Mouse (Mus musculus): ENCODE measurements around the gene Ccdc82. TPM values are rescaled to one million over a fixed set of nuclear protein-coding genes. Genes with fewer than 3 reads are reported as not detected.

Gene Ccdc82
- polyA plus RNA-seq, 1 experiment from 2014 or later, result 9.3 TPM

- no peaks in the 10 kb centered on the region for H3K27me3 ChIP-seq
- no peak overlapping the region for H3K4me2 ChIP-seq
- H3K9ac ChIP-seq, result no peak overlapping the region
- 72% methylated on average over 5 of the region's 5 CpGs for WGBS
- ATAC-seq (replicated peaks; ENCODE audit: low FRiP score), result no peak
- 0 out of 2 replicates have a peak overlapping the region, but pooled peaks have one; percentile 11 for H3K27ac ChIP-seq
- no peak overlapping the region for H3K4me3 ChIP-seq (replicated peaks)
- H3K9me3 ChIP-seq (replicated peaks), result no peaks in the 10 kb centered on the region
- H3K36me3 ChIP-seq, result no peaks in the 10 kb centered on the region
- peaks cover 12% of the 10 kb centered on the region; the same call in 1 of the 2 replicates for H3K4me1 ChIP-seq
These were observed 68.6 kb downstream of the Ccdc82 start for GRCm38 (mm10) chr9:13315393-13315792.

- 91% methylated on average over 2 of the region's 2 CpGs for WGBS
- Histone ChIP-seq H3K4me2 (no peak overlapping the region), H3K27ac (no peak overlapping the region), H3K4me1 (peaks cover 22% of the 10 kb centered on the region), H3K9ac (no peak overlapping the region), H3K9me3 (replicated peaks) (no peaks in the 10 kb centered on the region), H3K27me3 (no peaks in the 10 kb centered on the region), H3K4me3 (replicated peaks) (no peak overlapping the region), H3K36me3 (no peaks in the 10 kb centered on the region)
- no peak for ATAC-seq (replicated peaks; ENCODE audit: low FRiP score)
These were observed 72.8 kb downstream of the Ccdc82 start for GRCm38 (mm10) chr9:13319566-13319965.

DNA sequence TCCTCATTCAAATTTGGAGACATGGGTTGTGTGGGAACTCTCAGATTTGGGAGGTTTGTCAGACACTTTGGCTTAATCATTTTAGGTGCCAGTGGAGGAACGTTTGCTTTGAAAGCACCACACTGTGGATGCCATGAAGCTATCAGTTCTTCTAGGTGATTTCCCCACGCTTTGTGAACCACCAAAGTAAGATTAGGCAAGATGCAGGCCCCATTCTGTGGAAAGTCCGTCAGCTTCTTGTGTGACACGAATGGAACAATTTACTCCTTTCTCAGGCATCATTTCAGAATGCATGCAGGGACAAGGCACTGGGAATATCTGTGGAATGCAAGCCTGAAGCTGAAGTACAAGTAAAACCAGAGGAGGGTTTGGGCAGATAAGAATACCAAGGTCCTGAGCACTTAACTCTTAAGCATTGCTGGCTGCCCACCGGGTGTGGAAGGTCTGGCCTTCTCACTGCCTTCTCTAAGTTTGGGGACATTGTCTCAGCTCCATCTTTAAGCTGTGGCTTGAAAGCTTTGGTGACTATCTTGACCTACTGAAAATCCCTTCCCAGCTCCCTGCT, 74.1 kb downstream of the Ccdc82 start:
- Histone ChIP-seq H3K27me3 (no peaks in the 10 kb centered on the region), H3K9me3 (replicated peaks) (no peaks in the 10 kb centered on the region), H3K27ac (no peak overlapping the region), H3K4me2 (no peak overlapping the region), H3K36me3 (no peaks in the 10 kb centered on the region), H3K4me1 (peaks cover 12% of the 10 kb centered on the region), H3K9ac (no peak overlapping the region), H3K4me3 (replicated peaks) (no peak overlapping the region)
- WGBS, result 82% methylated on average over 5 of the region's 5 CpGs
- no peak for ATAC-seq (replicated peaks; ENCODE audit: low FRiP score)

DNA sequence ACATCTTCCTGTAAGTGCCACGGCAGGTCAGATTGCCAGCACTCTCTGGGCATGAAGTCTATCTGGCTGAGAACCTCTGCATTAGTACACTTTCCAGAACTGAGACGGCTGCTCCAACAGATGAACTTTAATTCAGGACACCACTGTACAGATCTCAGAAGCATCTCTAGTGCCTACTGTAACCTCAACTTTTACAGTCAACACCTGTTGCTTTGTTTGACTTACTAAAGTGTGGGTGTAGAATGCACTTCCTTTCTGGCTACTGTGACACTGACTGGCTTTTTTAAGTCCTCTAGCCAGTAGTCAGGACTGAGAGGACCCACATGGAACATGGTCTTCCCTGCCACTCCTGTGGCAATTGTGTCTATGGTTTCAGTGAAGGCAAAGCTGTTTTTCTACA, 76.3 kb downstream of the Ccdc82 start:
- H3K36me3 ChIP-seq, result no peaks in the 10 kb centered on the region
- H3K4me2 ChIP-seq, result no peak overlapping the region
- H3K9ac ChIP-seq, result no peak overlapping the region
- peak overlapping the region; percentile 75 for H3K27ac ChIP-seq
- H3K9me3 ChIP-seq (replicated peaks), result no peaks in the 10 kb centered on the region
- WGBS, result 56% methylated on average over 2 of the region's 2 CpGs
- no peaks in the 10 kb centered on the region for H3K27me3 ChIP-seq
- H3K4me3 ChIP-seq (replicated peaks), result no peak overlapping the region
- H3K4me1 ChIP-seq, result peaks cover 12% of the 10 kb centered on the region
- ATAC-seq (replicated peaks; ENCODE audit: low FRiP score), result no peak

- Histone ChIP-seq H3K27me3 (no peaks in the 10 kb centered on the region), H3K4me1 (peaks cover 12% of the 10 kb centered on the region), H3K4me3 (replicated peaks) (no peak overlapping the region), H3K9ac (no peak overlapping the region), H3K36me3 (no peaks in the 10 kb centered on the region), H3K27ac (peak overlapping the region; percentile 75), H3K4me2 (no peak overlapping the region), H3K9me3 (replicated peaks) (no peaks in the 10 kb centered on the region)
- WGBS, result 14% methylated on average over 1 of the region's 1 CpGs
- peak; percentile 73; the same call in 1 of the 2 replicates for ATAC-seq (replicated peaks; ENCODE audit: low FRiP score)
These were observed 76.9 kb downstream of the Ccdc82 start for GRCm38 (mm10) chr9:13323612-13324011.

Other genes starting within 250 kb of the Ccdc82 start
- gene Jrkl, start 1.1 kb upstream of the Ccdc82 start, polyA plus RNA-seq (2015; fragmentation: Nextera tagmentation; extraction: Ambion mirVana), result 9.0 and 10.0 TPM in 2 replicates
- gene Maml2, start 51.0 kb downstream of the Ccdc82 start, polyA plus RNA-seq (2015; fragmentation: Nextera tagmentation; extraction: Ambion mirVana), result 10.5 and 11.4 TPM in 2 replicates
- gene Gm17571, start 199.8 kb downstream of the Ccdc82 start, polyA plus RNA-seq (2015; fragmentation: Nextera tagmentation; extraction: Ambion mirVana), result not detected in 2 replicates